Mouse (Mus musculus) mouse trophoblast stem cell (cell line): ENCODE results near the gene Palm2.

Source experiments
- in situ Hi-C, 2 experiments: fragments of 300-500 bp; cut with MseI, MboI; formaldehyde crosslinking; loops; 2 replicates in 1 of 2; 3 replicates in 1 of 2; pipeline ENCODE4 v1.15.1; 2025

Gene Palm2

GRCm38 (mm10) chr4:57670813-57671469, 236.9 kb downstream of the Palm2 start:
- in situ Hi-C loops: loop anchor here (5.0 to 10.0 kb wide), 2 partner anchors 214 to 216 kb away; no protein-coding TSS in a partner anchor

GRCm38 (mm10) chr4:57672541-57672940, 238.5 kb downstream of the Palm2 start:
- in situ Hi-C loops: loop anchor here (5.0 to 10.0 kb wide), 2 partner anchors 212 to 215 kb away; no protein-coding TSS in a partner anchor

GRCm38 (mm10) chr4:57672996-57673906, 239.2 kb downstream of the Palm2 start:
- in situ Hi-C loops: loop anchor here (5.0 to 10.0 kb wide), 2 partner anchors 212 to 214 kb away; no protein-coding TSS in a partner anchor

- in situ Hi-C loops: loop anchor here (5.0 to 10.0 kb wide), 2 partner anchors 210 to 213 kb away; no protein-coding TSS in a partner anchor
These were observed 240.3 kb downstream of the Palm2 start for GRCm38 (mm10) chr4:57674351-57674750.

- in situ Hi-C loops: loop anchor here in 1 of 2 experiments (10.0 kb wide), 1 partner anchor 209 kb away; no protein-coding TSS in a partner anchor
These were observed 241.3 kb downstream of the Palm2 start for GRCm38 (mm10) chr4:57675387-57675786.

GRCm38 (mm10) chr4:57677916-57678315, 243.9 kb downstream of the Palm2 start:
- in situ Hi-C loops: loop anchor here in 1 of 2 experiments (10.0 kb wide), 1 partner anchor 207 kb away; no protein-coding TSS in a partner anchor

- in situ Hi-C loops: loop anchor here in 1 of 2 experiments (10.0 kb wide), 1 partner anchor 206 kb away; no protein-coding TSS in a partner anchor
These were observed 245.0 kb downstream of the Palm2 start for GRCm38 (mm10) chr4:57678991-57679457.

- in situ Hi-C loops: no loop called here
These were observed 246.1 kb downstream of the Palm2 start for GRCm38 (mm10) chr4:57680186-57680585.

GRCm38 (mm10) chr4:57681511-57681910, 247.5 kb downstream of the Palm2 start:
- in situ Hi-C loops: no loop called here

- in situ Hi-C loops: no loop called here
These were observed 248.3 kb downstream of the Palm2 start for GRCm38 (mm10) chr4:57682341-57682740.

- in situ Hi-C loops: no loop called here
These were observed 248.9 kb downstream of the Palm2 start for GRCm38 (mm10) chr4:57682944-57683343.

GRCm38 (mm10) chr4:57684676-57685215, 250.7 kb downstream of the Palm2 start:
- in situ Hi-C loops: no loop called here

GRCm38 (mm10) chr4:57686736-57687135, 252.7 kb downstream of the Palm2 start:
- in situ Hi-C loops: no loop called here

GRCm38 (mm10) chr4:57687583-57687982, 253.5 kb downstream of the Palm2 start:
- in situ Hi-C loops: no loop called here

GRCm38 (mm10) chr4:57688131-57688530, 254.1 kb downstream of the Palm2 start:
- in situ Hi-C loops: no loop called here

- in situ Hi-C loops: no loop called here
These were observed 256.0 kb downstream of the Palm2 start for GRCm38 (mm10) chr4:57690001-57690400.

- in situ Hi-C loops: no loop called here
These were observed 256.8 kb downstream of the Palm2 start for GRCm38 (mm10) chr4:57690805-57691204.

- in situ Hi-C loops: no loop called here
These were observed 260.5 kb downstream of the Palm2 start for GRCm38 (mm10) chr4:57694356-57695136.

GRCm38 (mm10) chr4:57696955-57697354, 262.9 kb downstream of the Palm2 start:
- in situ Hi-C loops: no loop called here

- in situ Hi-C loops: no loop called here
These were observed 264.0 kb downstream of the Palm2 start for GRCm38 (mm10) chr4:57697918-57698611.
